Mouse (Mus musculus): ENCODE measurements around the gene Snx8. TPM values are rescaled to one million over a fixed set of nuclear protein-coding genes. Genes with fewer than 3 reads are reported as not detected.

The Snx8 gene
- total and polyA plus RNA-seq, 3 experiments = 19.7 to 30.7 TPM; not detected in 1

- TF ChIP-seq GABPA (IDR thresholded peaks at IDR 0.05; ENCODE audit: low read depth, low read length) (no peak), KAT2A (conservative IDR thresholded peaks at IDR 0.05; ENCODE audit: low read depth, low read length) (peak; percentile 63), MXI1 (IDR thresholded peaks at IDR 0.05; ENCODE audit: low read depth, low read length) (peak; percentile 93), ZKSCAN1 (IDR thresholded peaks at IDR 0.05; ENCODE audit: low read depth, low read length) (no peak), TBP (IDR thresholded peaks at IDR 0.05; ENCODE audit: low read depth, low read length) (peak; percentile 81), EP300 (IDR thresholded peaks at IDR 0.05; ENCODE audit: low read depth in 1 of 2, low read length in 2 of 2) (no peak; a peak in 1 of 4 replicates), TCF12 (IDR thresholded peaks at IDR 0.05; ENCODE audit: low read depth, low read length) (peak; percentile 57; the same call in 1 of the 2 replicates), NELFE (IDR thresholded peaks at IDR 0.05; ENCODE audit: low read depth, low read length) (peak; percentile 98), POLR2A (IDR thresholded peaks at IDR 0.05; ENCODE audit: control insufficient read depth in 1 of 2, insufficient read depth in 1 of 2, low read depth in 1 of 2, low read length in 2 of 2, poor library complexity in 1 of 2) (peak; percentile 91 to 95), JUND (IDR thresholded peaks at IDR 0.05; ENCODE audit: low read depth, low read length) (no peak; the same call in 1 of the 2 replicates), USF1 (IDR thresholded peaks at IDR 0.05; ENCODE audit: low read depth, low read length) (peak; percentile 92), RAD21 (IDR thresholded peaks at IDR 0.05; ENCODE audit: low read depth, low read length) (no peak), ZMIZ1 (IDR thresholded peaks at IDR 0.05; ENCODE audit: low read depth, low read length) (peak; percentile 91), E2F4 (IDR thresholded peaks at IDR 0.05; ENCODE audit: borderline replicate concordance, low read depth, low read length) (peak; percentile 67; the same call in 1 of the 2 replicates), SIN3A (IDR thresholded peaks at IDR 0.05; ENCODE audit: low read length) (peak; percentile 91), CHD2 (IDR thresholded peaks at IDR 0.05; ENCODE audit: low read length) (peak; percentile 77), ZC3H11A (IDR thresholded peaks at IDR 0.05; ENCODE audit: low read depth, low read length) (no peak), ELF1 (IDR thresholded peaks at IDR 0.05; ENCODE audit: low read depth, low read length) (no peak; the same call in 1 of the 2 replicates), ETS1 (IDR thresholded peaks at IDR 0.05; ENCODE audit: low read depth, low read length) (peak; percentile 46; the same call in 1 of the 2 replicates), TAL1 (IDR thresholded peaks at IDR 0.05; ENCODE audit: low read length) (no peak), MYC (IDR thresholded peaks at IDR 0.05; ENCODE audit: low read depth, low read length) (peak; percentile 99)
These were observed 29.7 kb upstream of the Snx8 start, which contains the start of gene Eif3b (continued) for GRCm38 (mm10) chr5:140418489-140419441.

GRCm38 (mm10) chr5:140418106-140418488 lies 29.0 kb upstream of the Snx8 start:
- peaks cover 1 to 17% of the 10 kb centered on the region in 2 experiments; a peak in 2 of 4 replicates for H3K36me3 ChIP-seq (ENCODE audit: control insufficient read depth in 1 of 2, insufficient read depth in 2 of 2, low read length in 2 of 2)

More at GRCm38 (mm10) chr5:140418106-140418488, 29.0 kb upstream of the Snx8 start:
- DNase-seq (ENCODE audit: low read depth, low spot score) = no peak
- no peak for TF ChIP-seq MXI1 (IDR thresholded peaks at IDR 0.05; ENCODE audit: low read depth, low read length)
- TF ChIP-seq NELFE (IDR thresholded peaks at IDR 0.05; ENCODE audit: low read depth, low read length) = no peak
- peak; percentile 57; the same call in 1 of the 2 replicates for TF ChIP-seq ZNF384 (IDR thresholded peaks at IDR 0.05; ENCODE audit: low read depth, low read length)
- no peak for TF ChIP-seq UBTF (IDR thresholded peaks at IDR 0.05; ENCODE audit: borderline replicate concordance, insufficient read depth, low read depth, low read length)
- Histone ChIP-seq H3K27ac (ENCODE audit: control insufficient read depth, low read depth, low read length) (peak overlapping the region; percentile 95), H3K9me3 (replicated peaks; ENCODE audit: insufficient read depth, low read length) (no peaks in the 10 kb centered on the region), H3K27me3 (ENCODE audit: control insufficient read depth in 1 of 2, insufficient read depth in 2 of 2, low read length in 2 of 2) (no peaks in the 10 kb centered on the region), H3K79me2 (ENCODE audit: control insufficient read depth, insufficient read depth, low read length, poor library complexity) (peaks cover 45% of the 10 kb centered on the region), H3K4me3 (ENCODE audit: control insufficient read depth in 1 of 2, insufficient read depth in 1 of 2, low read depth in 2 of 2, low read length in 2 of 2) (peak overlapping the region; percentile 60 to 93), H3K9ac (ENCODE audit: control insufficient read depth, low read depth, low read length, poor library complexity, severe bottlenecking) (peak overlapping the region; percentile 96), H3K4me1 (ENCODE audit: control insufficient read depth in 1 of 2, insufficient read depth in 2 of 2, low read length in 2 of 2) (peaks cover 0 to 17% of the 10 kb centered on the region in 2 experiments)
